Mouse (Mus musculus): ENCODE data around the gene Gm10645.

The Gm10645 gene

DNA sequence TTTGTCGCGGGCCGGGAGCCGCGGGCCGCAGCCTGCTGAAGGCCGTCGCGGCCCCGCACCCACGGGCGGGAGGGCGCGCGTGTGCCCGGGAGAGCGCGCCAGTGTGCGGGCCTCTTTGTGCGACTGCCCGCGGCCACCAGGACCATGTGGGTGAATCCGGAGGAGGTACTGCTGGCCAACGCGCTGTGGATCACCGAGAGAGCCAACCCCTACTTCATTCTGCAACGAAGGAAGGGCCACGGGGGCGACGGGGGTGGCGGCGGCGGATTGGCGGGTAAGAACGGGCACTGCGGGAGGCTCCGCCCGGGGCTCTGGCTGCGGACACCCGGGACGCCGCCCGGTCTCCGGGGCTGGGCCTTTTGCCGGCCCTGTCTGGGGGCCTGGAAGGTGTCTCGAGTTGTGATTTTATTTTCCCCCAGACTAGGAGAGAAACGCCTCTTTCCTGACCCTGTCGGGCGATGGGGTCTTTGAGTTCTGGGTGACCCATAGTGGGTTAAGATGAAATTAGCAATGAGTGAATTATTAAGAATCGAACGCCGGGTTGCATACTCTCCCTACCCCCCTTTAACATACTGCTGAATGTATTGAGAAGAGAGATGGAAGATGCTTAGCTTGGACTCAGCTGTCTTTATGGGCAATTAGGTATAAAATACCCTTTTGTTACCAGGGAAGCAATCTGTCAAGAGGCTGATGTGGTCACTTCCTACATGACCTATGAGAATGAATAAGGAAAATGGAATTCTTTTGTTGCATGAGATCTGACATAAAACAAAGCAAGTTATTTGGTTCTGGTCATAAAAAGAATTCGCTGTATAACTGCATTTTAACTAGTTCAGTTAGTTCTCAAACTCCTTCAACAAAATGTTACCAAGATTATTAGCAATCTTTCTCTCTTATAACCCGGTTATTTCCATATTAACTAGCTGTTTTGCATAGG is at the start of gene Gm10645:
Gene Gm10645, minus strand, starts transcription at position 240 of the 937 bp plus-strand sequence.
- DNase-seq = peak; percentile 47

DNA sequence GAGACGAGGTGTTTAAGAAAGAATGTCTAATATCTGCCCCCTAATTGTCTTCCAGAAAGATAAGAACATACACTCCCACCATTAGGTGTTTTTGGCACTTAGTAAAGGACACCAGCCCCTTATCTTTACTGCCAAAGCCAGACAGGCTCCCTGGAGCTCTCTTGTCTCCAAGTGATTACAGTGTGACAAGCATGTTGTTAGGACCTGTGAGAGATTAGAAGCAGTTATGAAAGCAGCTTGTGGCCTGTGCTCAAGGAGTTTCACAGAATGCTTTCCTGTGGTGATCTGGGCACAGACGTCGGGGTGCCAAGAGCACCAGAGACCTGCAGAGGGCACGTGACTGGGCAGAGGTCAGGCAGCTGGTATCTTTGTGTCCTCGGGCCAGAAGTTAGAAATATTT is 49.1 kb upstream of the Gm10645 start:
- no peak for DNase-seq

DNA sequence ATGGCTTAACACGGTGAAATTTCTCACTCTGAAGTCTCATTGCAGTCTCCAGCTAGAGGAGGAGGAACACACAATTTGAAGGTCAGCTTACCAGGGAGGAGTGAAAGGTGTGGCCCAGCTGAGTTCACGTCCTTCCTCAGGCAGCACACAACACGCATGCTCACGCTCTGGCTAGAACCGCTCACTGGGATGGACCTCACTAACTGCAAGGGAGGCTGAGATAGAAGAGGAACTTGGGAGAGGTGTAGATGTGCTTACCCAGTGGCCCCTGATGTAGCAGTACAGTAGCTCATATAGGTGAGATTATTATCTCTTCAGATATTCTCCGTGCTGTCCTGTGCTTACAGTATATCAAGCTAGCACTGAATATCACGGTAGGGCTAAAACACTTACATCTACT is 44.7 kb upstream of the Gm10645 start:
- DNase-seq = no peak

DNA sequence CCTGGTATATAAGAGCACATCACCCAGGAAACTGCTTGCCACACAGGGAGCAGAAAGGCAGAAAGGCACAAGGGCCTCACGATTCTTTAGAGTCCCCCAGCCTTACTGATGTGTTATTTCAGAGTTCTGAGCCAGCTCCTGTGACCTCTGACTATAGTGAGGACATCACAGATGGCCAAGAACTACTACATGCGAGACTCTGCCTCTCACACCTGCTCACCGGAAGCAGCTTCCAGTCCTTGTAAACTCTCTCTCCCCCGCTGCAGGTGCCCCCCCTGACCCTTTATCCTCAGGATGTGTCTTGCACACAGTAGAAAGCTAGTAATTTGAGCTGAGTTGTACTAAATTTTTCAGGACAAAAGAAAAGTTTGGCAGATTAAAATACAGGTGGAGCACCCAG is 43.6 kb upstream of the Gm10645 start:
- no peak for DNase-seq

DNA sequence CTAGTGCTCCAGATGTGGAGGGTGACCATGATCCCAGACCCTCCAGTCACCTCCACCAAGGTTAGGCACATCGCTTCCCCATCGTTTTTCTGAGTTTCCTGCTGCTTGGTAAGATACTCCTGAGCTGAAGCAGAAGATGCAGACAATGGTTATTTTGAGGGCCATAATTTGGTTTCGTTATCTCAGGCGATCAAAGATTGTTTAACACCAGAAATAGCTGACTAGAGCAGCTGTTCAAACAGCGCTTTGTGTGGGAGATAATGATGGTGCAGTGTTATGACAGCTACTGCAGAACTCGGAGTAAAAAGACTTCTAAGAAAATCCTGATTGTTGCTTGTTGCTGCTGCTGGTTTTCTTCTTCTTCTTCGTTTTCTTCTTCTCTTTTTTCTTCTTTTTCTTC is 39.9 kb upstream of the Gm10645 start:
- DNase-seq = no peak

DNA sequence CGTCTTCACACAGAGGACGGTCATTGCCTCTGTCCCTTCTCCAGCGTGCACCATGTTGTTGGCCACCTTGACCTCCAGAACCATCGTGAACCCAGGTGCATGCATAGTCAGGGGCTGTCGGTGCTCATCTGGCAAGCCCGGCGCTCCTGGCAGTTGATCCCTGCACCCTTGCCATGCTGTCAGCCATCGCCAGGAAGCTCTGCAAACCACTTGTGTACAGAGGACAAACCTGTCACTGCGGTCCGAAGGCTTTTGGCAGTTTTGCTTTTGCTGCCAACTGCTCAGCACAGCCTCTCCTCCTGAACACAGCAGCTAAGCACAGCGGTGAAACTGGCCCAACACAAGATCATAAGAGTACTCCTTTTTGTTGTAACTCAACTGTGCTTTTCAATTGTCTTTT is 37.0 kb upstream of the Gm10645 start:
- DNase-seq = no peak

DNA sequence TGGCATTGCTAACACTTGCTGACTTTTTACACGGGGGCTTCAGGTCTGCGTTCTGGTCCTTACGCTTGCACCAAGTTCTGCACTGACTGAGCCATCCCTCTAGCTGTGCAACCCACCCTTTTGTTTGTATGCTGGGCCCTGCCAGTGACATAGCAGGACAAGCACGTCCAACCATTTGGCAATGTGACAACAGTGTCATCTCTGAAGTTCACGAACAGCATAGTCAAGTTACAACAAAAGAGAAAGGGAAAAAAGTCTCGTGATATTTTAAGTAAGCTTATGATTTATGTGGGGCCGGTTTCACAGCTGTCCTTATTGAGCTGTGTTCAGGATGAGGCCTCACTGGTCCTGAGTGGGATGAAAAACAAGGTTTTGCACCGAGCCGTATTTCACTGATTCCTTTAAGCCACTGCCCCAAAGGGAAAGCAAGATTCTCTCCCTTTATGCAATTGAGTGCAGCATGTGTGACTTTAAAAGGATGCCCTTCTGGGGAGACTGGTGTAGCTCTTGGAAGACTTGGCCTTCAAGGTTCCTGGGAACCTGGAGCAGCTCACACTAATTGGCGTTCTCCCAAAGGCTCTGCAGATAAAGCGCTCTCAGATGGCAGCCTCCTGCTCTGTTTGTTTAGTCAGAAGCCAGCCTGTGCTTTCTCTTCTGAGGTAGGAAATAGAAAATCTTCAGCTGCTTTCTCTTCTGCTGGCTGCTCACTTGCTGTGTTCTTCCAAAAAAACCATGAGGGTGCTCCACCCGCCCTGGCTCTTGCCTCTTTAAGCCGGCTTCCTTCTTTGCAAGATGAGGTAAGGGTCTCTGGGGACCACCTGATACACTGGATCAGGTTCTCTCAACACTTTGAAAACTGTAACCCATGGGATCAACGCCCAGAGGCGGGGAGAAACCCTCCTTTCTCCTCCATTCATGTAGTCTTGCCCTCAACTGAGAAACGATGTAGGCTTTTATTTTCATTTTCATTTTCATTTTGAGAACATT is 34.5 kb upstream of the Gm10645 start:
- peak; percentile 32 for DNase-seq

DNA sequence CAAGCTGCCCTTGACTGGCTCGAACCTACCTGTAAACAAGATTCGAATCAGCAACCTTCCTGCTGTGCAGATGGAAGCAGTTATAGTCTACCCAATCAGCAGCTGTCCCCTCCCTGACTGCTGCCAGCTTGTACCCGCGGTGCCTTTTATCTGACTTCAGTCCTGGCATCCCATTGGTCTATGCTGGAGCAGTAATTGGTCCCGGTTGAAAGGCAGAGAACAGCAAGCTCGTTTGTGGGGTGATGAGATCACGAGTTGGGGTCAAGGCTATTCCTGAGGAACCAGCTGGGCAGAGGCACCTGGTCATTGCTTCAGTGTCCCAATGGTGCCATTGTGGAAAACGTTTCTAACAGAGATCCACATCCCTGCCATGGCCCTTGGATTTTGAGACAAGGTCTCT is 33.7 kb upstream of the Gm10645 start:
- no peak for DNase-seq

DNA sequence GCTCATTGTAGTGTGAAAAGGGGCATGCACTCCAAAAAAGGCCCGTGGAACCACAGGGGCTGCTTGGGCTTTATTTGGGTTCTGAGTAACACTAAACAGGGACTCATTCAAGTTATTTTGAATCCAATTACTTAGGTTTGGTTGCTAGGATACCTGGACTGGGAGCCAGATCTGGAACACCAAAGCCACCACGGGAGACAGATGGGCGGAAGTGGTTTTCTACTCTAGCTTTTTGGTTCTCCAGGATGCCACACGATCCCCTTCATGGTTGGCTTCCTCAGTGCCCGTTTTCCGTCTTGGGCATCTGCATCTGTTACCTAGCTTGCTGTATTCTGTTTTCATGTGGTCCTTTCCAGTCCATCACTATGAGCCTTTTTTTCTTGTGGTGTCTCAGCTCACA is 30.1 kb upstream of the Gm10645 start:
- no peak for DNase-seq

DNA sequence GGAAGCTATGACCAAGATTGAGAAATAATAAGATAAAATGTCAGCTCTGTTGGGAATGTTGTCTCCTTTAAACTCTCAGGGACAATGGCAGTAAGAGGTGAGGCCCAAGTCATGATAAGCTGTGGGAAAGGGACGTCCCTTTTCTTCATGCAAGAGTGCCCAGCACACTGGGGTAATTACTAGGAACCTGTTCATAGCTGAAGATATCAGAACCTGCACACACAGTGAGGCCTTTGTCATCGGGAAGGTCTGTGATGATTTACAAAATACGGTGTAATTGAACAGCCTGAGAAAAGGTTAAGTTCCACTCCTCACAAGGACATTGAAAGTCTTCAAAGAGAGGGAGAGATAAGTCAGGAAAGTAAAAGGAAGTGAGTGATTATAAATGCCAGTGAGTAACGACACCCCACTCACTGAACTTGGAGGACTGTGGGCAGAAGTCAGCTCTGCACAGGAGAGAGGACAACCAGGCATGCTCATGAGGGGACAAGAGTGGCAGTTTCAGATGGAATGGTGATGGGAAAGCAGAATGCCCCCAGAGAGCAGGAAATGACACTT is 23.6 kb upstream of the Gm10645 start:
- DNase-seq = no peak

DNA sequence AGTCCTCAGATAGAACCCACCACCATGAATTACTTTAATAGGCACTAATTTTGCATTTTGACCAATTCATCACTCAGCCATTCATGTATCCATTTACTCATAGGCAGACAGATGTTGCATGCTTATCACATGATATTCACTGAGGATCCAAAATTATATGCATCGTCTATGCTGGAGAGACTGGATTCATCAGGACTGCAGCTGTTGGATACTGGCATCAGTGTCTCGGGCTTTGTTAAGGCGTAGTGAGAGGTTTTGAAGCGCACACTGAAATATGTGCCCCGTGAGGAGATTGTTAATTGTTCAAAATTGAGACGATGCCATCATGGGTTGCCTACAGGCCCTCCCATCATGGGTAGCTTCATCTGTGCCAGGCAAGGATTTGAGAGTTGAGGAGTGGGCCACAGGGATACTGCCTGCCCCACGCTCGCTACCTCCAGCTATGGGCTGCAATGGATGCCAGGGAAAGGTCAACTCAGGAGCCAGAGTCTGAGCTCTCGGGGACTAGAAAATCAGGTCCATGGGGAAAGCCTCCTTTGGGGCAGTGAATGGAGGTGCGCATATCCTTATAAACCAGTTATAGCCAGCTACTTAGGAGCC is 21.5 kb upstream of the Gm10645 start:
- no peak for DNase-seq

DNA sequence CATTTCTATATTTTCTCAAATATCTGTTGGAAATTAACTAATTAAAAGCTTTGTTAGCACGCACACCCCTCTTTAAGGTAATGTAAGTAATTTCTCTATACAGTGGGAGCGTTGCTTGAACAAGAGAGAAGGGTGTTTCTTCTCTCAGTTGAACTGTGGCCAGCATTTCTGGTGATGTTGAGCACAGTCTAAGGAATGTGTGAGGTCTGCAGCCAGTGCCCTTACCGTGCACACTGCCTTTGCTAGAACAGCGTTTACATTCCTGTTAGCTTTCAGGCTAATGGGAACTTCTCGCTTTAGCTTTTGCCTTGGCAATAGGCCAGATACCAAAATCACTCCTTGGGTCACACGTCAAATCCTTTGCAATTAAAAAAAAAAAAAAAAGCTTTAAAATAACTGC is 20.4 kb upstream of the Gm10645 start:
- DNase-seq = peak; percentile 27

DNA sequence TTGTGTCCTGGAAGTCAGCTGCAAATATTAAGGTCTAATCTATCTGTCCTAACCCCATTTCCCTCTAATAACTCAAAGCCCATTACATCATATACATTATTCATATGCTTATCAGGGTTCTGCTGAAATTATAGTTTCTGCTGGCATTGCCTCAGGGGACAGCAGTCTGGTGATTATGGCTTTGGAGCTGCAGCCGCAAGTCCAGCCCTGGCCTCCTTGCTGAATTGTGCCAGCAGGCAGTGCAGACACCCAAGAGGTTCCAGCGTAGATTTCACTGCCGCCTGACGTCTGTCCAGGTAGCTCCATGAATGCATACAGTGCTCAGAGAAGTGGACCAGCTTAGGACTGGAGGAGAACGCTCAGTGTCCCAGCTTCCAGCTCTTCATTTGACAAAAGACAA is 16.8 kb upstream of the Gm10645 start:
- no peak for DNase-seq

DNA sequence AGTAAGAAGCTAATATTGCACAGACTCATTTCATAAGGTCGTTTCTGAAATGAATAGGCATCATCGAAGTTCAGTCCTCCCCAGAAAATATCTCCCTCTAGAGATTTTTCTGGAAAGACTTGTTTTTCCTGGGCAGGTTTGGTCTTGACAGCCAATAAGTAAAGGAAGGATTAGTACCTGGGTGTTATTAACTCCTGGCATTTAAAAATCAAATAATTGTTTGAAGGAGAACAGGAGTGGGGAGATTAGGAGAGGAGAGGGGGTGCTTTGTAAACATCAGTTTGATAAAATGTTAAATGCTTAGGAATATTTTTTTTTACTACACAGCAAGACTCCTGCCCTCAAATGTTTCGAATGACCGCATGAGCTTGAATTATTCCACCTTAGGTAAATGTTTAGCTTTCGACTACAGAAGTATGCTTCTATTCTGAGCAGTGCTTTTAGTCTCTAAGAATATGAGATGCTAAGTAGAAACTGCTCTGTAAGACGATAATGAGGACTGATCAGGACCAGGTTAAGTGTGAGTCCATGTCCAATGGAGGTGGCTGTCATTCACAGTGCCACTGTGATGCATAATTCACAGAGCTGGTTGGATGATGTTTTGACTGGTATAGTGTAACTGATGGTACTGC is 16.0 kb upstream of the Gm10645 start:
- DNase-seq = no peak

DNA sequence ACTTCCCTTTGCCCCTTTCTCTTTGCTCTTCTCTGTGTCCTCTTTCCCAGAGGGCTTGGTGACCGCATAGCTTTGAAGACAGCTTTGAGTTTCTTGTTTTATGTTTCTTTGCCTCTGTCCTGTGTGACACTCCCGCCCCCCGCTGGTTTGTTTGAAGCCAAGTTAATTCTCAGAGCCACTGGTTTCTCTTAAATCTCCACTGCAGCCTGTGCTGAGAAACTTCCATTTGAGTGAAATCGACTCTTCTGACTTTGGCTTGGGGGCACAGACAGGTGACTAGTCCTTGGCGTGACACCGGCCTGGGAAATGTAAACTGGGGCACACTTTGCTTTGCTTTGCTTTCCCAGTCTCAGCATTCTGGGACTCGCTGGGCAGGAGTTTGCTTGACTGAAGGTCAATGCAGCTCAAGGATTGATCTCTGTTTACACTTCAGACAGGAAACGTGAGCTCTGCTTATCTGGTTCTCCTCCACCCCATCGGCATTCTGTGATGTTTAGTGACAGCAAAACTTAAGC is 12.3 kb upstream of the Gm10645 start:
- DNase-seq = peak; percentile 30

DNA sequence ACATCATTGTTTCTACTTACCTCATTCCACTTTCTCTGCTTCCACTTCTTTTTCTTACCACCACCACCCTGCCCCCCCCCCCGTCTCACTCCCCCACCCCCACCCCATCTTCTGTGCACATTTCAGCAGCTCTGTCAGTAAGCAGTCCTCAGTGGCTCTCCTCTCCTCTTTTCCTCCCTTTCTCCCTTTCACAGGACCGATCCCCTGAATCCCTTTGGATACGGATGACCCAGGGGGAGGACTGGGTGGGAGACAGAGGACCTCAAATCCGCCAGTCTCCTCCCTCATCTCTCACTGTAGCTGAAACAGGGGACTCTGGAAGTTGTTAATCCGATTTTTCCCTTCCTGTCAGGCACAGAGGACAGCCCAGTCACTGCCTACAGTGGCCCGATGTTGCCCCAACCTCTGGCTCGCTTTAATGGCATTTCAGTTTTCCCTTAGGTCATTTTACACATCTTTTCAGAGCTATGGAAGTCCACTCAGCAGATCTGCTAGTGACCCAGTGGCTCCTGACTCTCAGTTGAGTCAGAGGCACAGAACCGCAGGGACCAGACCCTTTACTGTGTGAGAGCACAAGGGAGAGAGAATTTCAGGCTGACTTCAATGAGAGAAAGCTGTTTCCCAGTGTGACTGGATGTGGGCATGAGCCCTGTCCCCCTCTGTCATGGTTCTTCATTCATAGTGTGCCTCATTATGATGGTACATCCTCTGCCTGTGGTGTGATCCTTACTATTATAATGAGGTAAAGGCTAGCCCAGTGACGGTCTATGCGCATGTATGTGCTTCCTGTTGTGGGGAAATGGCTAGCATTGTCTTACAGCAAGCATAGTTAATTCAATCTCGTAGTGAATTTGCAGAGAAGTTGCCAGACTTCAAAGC is 11.6 kb upstream of the Gm10645 start:
- DNase-seq = no peak

DNA sequence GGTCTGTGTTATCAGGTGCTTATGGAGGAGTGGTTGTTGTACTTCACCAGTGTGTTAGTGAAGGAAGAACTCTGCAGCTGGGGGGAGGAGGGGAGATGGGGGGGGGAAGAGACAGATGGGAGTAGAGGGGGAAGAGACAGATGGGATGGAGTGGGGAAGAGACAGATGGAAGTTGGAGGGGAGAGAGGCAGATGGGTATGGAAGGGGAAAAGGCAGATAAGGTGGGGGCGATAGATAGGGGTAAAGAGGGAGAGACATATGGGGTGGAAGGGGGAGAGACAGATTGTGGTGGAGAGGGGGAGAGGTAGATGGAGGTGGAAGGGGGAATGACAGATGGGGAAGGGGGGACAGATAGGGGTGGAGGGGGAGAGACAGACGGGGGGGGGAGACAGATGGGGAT is 10.8 kb upstream of the Gm10645 start:
- no peak for DNase-seq

DNA sequence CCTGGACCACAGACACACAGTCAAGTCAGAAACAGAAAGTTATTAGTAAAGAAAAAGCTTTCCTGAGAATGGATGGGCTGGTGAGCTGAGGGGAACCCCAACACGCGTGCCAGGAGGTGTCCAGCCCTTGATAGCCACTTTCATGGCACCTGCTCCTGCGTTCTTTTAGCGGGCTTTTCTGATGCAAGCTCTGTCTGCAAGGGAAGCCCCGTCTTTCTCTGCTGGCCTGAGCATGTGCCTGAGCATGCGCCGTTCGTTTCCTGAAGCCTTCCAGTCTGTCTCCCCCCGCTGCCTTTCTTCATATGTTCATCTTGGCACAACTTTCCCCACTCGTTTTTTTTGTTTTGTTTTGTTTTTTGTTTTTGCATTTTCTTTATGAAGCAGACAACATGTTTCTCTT is 9.7 kb upstream of the Gm10645 start:
- no peak for DNase-seq

DNA sequence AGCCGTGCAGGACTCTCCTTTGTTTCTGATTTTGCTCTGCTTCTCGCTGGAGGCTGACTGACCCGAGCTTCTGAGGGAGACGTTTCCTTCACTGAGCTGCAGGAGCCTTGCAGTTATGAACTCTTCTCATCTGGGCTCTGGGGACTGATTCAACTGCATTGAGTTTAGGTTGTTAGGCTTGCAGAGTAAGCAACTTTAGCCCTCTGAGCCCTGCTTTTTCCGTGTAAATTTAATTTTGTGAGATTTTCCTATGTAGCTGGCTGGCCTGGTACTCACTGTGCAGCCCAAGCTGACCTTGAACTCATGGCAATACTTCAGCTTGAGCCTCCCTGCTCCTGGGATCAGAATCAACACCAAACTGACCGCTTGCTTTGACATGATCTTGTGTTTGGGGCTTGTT is 4.9 kb upstream of the Gm10645 start:
- no peak for DNase-seq

DNA sequence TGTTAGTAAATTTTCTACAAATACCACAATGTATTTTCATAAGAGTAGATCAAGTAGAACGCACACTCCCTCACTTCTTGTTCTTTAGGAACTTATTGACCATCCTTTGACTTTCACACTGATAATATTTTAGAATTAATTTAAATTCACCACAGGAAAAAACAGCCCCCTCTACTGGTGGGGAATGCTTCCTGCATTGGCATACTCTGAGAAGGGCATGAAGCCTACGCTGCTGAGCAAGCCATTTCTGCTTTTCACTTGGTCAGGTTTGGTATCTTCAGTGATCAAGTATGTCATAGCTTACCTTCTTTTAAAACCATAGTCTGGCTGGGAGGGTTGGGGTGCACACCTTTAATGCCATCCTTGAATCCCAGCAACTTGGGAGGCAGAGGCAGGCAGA is 3.7 kb upstream of the Gm10645 start:
- DNase-seq = peak; percentile 53

DNA sequence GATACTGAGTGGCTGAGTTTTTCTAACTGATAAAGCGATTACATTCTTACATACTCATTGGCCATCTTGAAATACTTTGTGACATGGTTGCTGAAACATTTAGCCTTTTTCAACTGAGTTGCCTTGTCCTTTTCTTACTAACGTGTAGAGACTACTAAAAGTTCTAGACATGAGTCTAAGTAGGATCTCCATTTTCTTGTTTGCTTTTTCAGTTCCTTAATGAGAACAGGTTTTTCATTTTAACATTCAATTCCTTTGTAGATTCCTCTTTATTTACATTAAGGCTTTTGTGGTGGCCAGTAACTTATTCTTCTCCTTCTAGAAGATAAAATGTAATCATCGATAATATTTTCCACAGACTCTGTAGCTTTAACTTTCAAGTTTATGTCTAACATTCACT is 3.2 kb upstream of the Gm10645 start:
- no peak for DNase-seq
